Mouse (Mus musculus): ENCODE results near the gene Pdzrn4.

DNA sequence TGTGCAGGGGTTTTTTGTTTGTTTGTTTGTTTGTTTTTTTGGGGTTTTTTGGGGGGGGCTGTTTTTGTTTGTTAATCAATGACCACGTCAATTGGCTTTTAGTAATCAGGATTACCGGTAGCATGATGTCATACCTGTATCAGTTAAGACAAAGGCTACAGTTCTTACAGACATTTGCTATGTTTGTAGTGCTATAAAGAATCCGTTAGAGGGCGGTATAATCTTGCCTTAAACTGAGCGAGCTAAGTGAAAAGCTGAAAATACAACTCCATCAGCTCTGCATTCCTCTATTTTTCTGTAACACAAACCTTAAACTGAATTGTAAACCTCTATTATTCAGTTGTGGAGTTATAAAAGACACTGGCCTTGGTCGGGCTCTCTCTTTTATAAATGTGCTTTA lies 37.9 kb downstream of the Pdzrn4 start:
- TF ChIP-seq CHD1 (IDR thresholded peaks at IDR 0.05; ENCODE audit: low read depth, low read length) (no peak), CTCF (IDR thresholded peaks at IDR 0.05 in 2 of 3, conservative IDR thresholded peaks at IDR 0.05 in 1 of 3; ENCODE audit: control insufficient read depth in 1 of 3, insufficient read depth in 1 of 3, low read depth in 2 of 3, low read length in 3 of 3, poor library complexity in 1 of 3, severe bottlenecking in 1 of 3) (peak in 2 of 3 experiments; percentile 19 to 43; a peak in 3 of 6 replicates), POLR2A (IDR thresholded peaks at IDR 0.05; ENCODE audit: control insufficient read depth in 1 of 2, insufficient read depth in 1 of 2, low read depth in 1 of 2, low read length in 2 of 2, poor library complexity in 1 of 2) (no peak), GATA1 (IDR thresholded peaks at IDR 0.05; ENCODE audit: low read depth, low read length) (no peak), ZMIZ1 (IDR thresholded peaks at IDR 0.05; ENCODE audit: low read depth, low read length) (no peak), ETS1 (IDR thresholded peaks at IDR 0.05; ENCODE audit: low read depth, low read length) (no peak), ZC3H11A (IDR thresholded peaks at IDR 0.05; ENCODE audit: low read depth, low read length) (0 out of 2 replicates have a peak, but pooled peaks have one; percentile 15), MAFK (IDR thresholded peaks at IDR 0.05; ENCODE audit: borderline replicate concordance, low read depth, low read length) (no peak), HCFC1 (IDR thresholded peaks at IDR 0.05; ENCODE audit: low read depth, low read length) (no peak), RCOR1 (IDR thresholded peaks at IDR 0.05; ENCODE audit: low read depth, low read length) (no peak), MEF2A (IDR thresholded peaks at IDR 0.05; ENCODE audit: extremely low read depth, insufficient replicate concordance, low read depth, low read length, poor library complexity, severe bottlenecking) (no peak), POLR2AphosphoS5 (IDR thresholded peaks at IDR 0.05; ENCODE audit: borderline replicate concordance, low read depth, low read length) (no peak)

All from MEL (cell line).